13 mouse cellular contexts compared by ENCODE assay signal in genomic region chr2:157800746-157801501, GRCm38 (mm10).
DNase-seq lines count a peak whose midpoint lies in the region; ATAC-seq and TF ChIP-seq lines count a peak whose summit lies in the region.
"Had no signal": no experiment of that assay in that cellular context is flagged by ENCODE, and none has a peak within 500 bp of the region (broad histone marks: within the 10 kb centered on the region; RNA-seq: fewer than 3 reads in every experiment).

No protein-coding gene starts in this region.

- no peaks in the 10 kb centered on the region for H3K27me3 ChIP-seq in kidney, postnatal 0 days (ENCODE audit: insufficient read depth, low read length)
- H3K27me3 ChIP-seq in forebrain, embryonic 11.5 days (ENCODE audit: control insufficient read depth, insufficient read depth, low read length): no peaks in the 10 kb centered on the region
- no peaks in the 10 kb centered on the region for H3K27me3 ChIP-seq in limb, embryonic 11.5 days (ENCODE audit: control insufficient read depth, insufficient read depth, low read length)
- no peaks in the 10 kb centered on the region for H3K27me3 ChIP-seq in neural tube, embryonic 14.5 days (ENCODE audit: control insufficient read depth, insufficient read depth, low read length)
- no peaks in the 10 kb centered on the region for H3K27me3 ChIP-seq in intestine, embryonic 16.5 days (replicated peaks; ENCODE audit: control insufficient read depth, insufficient read depth, low read length)
- H3K27me3 ChIP-seq: CH12.LX had no signal

- WGBS in kidney, postnatal 0 days: 27% methylated on average over 11 of the region's 11 CpGs
- WGBS in forebrain, embryonic 11.5 days: 8% methylated on average over 11 of the region's 11 CpGs
- 6% methylated on average over 11 of the region's 11 CpGs for WGBS in limb, embryonic 11.5 days
- WGBS in neural tube, embryonic 14.5 days: 9% methylated on average over 11 of the region's 11 CpGs
- 47% methylated on average over 11 of the region's 11 CpGs for WGBS in intestine, embryonic 16.5 days

- H3K9me3 ChIP-seq in kidney, postnatal 0 days (replicated peaks; ENCODE audit: low read length): no peaks in the 10 kb centered on the region
- no peaks in the 10 kb centered on the region for H3K9me3 ChIP-seq in forebrain, embryonic 11.5 days (ENCODE audit: control insufficient read depth, low read length)
- H3K9me3 ChIP-seq in limb, embryonic 11.5 days (ENCODE audit: control insufficient read depth, low read length): no peaks in the 10 kb centered on the region
- no peaks in the 10 kb centered on the region for H3K9me3 ChIP-seq in neural tube, embryonic 14.5 days (ENCODE audit: control insufficient read depth, low read length)
- no peaks in the 10 kb centered on the region for H3K9me3 ChIP-seq in intestine, embryonic 16.5 days (ENCODE audit: control insufficient read depth, low read length)

- no peak for TF ChIP-seq CTCF in kidney, postnatal 0 days (IDR thresholded peaks at IDR 0.05; ENCODE audit: low read depth)

- peaks cover 5% of the 10 kb centered on the region for H3K4me1 ChIP-seq in kidney, postnatal 0 days (replicated peaks; ENCODE audit: insufficient read depth, low read length)
- peaks cover 22% of the 10 kb centered on the region for H3K4me1 ChIP-seq in forebrain, embryonic 11.5 days (replicated peaks; ENCODE audit: control insufficient read depth, insufficient read depth, low read length)
- H3K4me1 ChIP-seq in limb, embryonic 11.5 days (ENCODE audit: control insufficient read depth, insufficient read depth, low read length): peaks cover 19% of the 10 kb centered on the region
- peaks cover 35% of the 10 kb centered on the region for H3K4me1 ChIP-seq in neural tube, embryonic 14.5 days (ENCODE audit: control insufficient read depth, insufficient read depth, low read length)
- no peaks in the 10 kb centered on the region for H3K4me1 ChIP-seq in intestine, embryonic 16.5 days (ENCODE audit: control insufficient read depth, insufficient read depth, low read length)

- H3K4me2 ChIP-seq in kidney, postnatal 0 days (ENCODE audit: low read length): no peak overlapping the region
- peak overlapping the region; percentile 24; the same call in 1 of the 2 replicates for H3K4me2 ChIP-seq in forebrain, embryonic 11.5 days (ENCODE audit: low read depth, low read length, severe bottlenecking)
- peak overlapping the region; percentile 16; the same call in 1 of the 2 replicates for H3K4me2 ChIP-seq in limb, embryonic 11.5 days (ENCODE audit: low read depth, severe bottlenecking)
- peak overlapping the region; percentile 16; the same call in 1 of the 2 replicates for H3K4me2 ChIP-seq in neural tube, embryonic 14.5 days (ENCODE audit: low read depth, low read length)
- no peak overlapping the region for H3K4me2 ChIP-seq in intestine, embryonic 16.5 days (ENCODE audit: low read depth, low read length)

- H3K36me3 ChIP-seq in kidney, postnatal 0 days (ENCODE audit: insufficient read depth, low read length): no peaks in the 10 kb centered on the region
- no peaks in the 10 kb centered on the region for H3K36me3 ChIP-seq in forebrain, embryonic 11.5 days (ENCODE audit: control insufficient read depth, insufficient read depth, low read length)
- H3K36me3 ChIP-seq in limb, embryonic 11.5 days (ENCODE audit: control insufficient read depth, insufficient read depth, low read length): no peaks in the 10 kb centered on the region
- no peaks in the 10 kb centered on the region for H3K36me3 ChIP-seq in neural tube, embryonic 14.5 days (ENCODE audit: control insufficient read depth, insufficient read depth, low read length)
- no peaks in the 10 kb centered on the region for H3K36me3 ChIP-seq in intestine, embryonic 16.5 days (ENCODE audit: control insufficient read depth, insufficient read depth, low read length)

- peak overlapping the region; percentile 37; the same call in 1 of the 2 replicates for H3K27ac ChIP-seq in kidney, postnatal 0 days
- peak overlapping the region; percentile 97 for H3K27ac ChIP-seq in forebrain, embryonic 11.5 days (ENCODE audit: low read depth, low read length)
- peak overlapping the region; percentile 85 for H3K27ac ChIP-seq in limb, embryonic 11.5 days (replicated peaks; ENCODE audit: low read depth, low read length)
- H3K27ac ChIP-seq in neural tube, embryonic 14.5 days (ENCODE audit: low read depth, low read length): peak overlapping the region; percentile 95
- H3K27ac ChIP-seq in intestine, embryonic 16.5 days (ENCODE audit: low read length): no peak overlapping the region
- H3K27ac ChIP-seq: macrophage had no signal

- no peak for DNase-seq in kidney, postnatal 0 days (ENCODE audit: low spot score)
- no peak for DNase-seq in kidney, adult 8-10 months
- peak; percentile 84 for DNase-seq in forebrain, embryonic 11.5 days (ENCODE audit: low spot score)
- peak; percentile 81 for DNase-seq in limb, embryonic 11.5 days (ENCODE audit: low spot score)
- DNase-seq in gastrocnemius, adult 8-10 months (ENCODE audit: low spot score in 2 of 2): no peak
- no peak for DNase-seq in cerebellum, adult 9-10 months
- DNase-seq: cerebellum, postnatal 25 days; right cerebral cortex, postnatal 14 days had no signal

- ATAC-seq in kidney, postnatal 0 days (replicated peaks; ENCODE audit: low FRiP score, low read depth): no peak
- peak; percentile 93 for ATAC-seq in forebrain, embryonic 11.5 days (replicated peaks; ENCODE audit: low FRiP score)
- ATAC-seq in limb, embryonic 11.5 days (ENCODE audit: insufficient number of reproducible peaks, low FRiP score, low TSS enrichment, low read depth): peak; percentile 87
- ATAC-seq in neural tube, embryonic 14.5 days (ENCODE audit: low read depth): peak; percentile 80
- no peak for ATAC-seq in intestine, embryonic 16.5 days
- ATAC-seq: activated CD4-positive, CD25-positive, alpha-beta regulatory T cell, adult 4 months had no signal

- no peak overlapping the region for H3K9ac ChIP-seq in kidney, postnatal 0 days (ENCODE audit: low read depth, low read length)
- H3K9ac ChIP-seq in forebrain, embryonic 11.5 days (ENCODE audit: low read length): peak overlapping the region; percentile 54
- 0 out of 2 replicates have a peak overlapping the region, but pooled peaks have one; percentile 24 for H3K9ac ChIP-seq in limb, embryonic 11.5 days (ENCODE audit: low read length)
- peak overlapping the region; percentile 53 for H3K9ac ChIP-seq in neural tube, embryonic 14.5 days (replicated peaks; ENCODE audit: low read depth, low read length)
- H3K9ac ChIP-seq in intestine, embryonic 16.5 days (ENCODE audit: low read depth, low read length): no peak overlapping the region

- H3K4me3 ChIP-seq in kidney, postnatal 0 days (replicated peaks; ENCODE audit: low read depth, low read length): no peak overlapping the region
- no peak overlapping the region for H3K4me3 ChIP-seq in forebrain, embryonic 11.5 days (ENCODE audit: low read depth, low read length)
- H3K4me3 ChIP-seq in limb, embryonic 11.5 days (ENCODE audit: low read depth, low read length): no peak overlapping the region
- H3K4me3 ChIP-seq in neural tube, embryonic 14.5 days (ENCODE audit: low read depth, low read length): no peak overlapping the region
- no peak overlapping the region for H3K4me3 ChIP-seq in intestine, embryonic 16.5 days (ENCODE audit: low read length)

Comparison
In these comparisons a context has a peak if more than half of its experiments do, and no peak if none do; other contexts are left out.
1. ATAC-seq: peak in forebrain, embryonic 11.5 days (single experiment), limb, embryonic 11.5 days (single experiment) and neural tube, embryonic 14.5 days (single experiment); none in kidney, postnatal 0 days (single experiment) and intestine, embryonic 16.5 days (single experiment).
2. DNase-seq: peak in forebrain, embryonic 11.5 days (single experiment) and limb, embryonic 11.5 days (single experiment); none in kidney, postnatal 0 days (single experiment), kidney, adult 8-10 months (0 of 2), gastrocnemius, adult 8-10 months (0 of 2) and cerebellum, adult 9-10 months (single experiment).
3. H3K4me2 ChIP-seq: peak in forebrain, embryonic 11.5 days (single experiment), limb, embryonic 11.5 days (single experiment) and neural tube, embryonic 14.5 days (single experiment); none in kidney, postnatal 0 days (single experiment) and intestine, embryonic 16.5 days (single experiment).
4. H3K9ac ChIP-seq: peak in forebrain, embryonic 11.5 days (single experiment), limb, embryonic 11.5 days (single experiment) and neural tube, embryonic 14.5 days (single experiment); none in kidney, postnatal 0 days (single experiment) and intestine, embryonic 16.5 days (single experiment).